Mouse (Mus musculus): Measurements from ENCODE around the gene CT030661.1. TPM values are rescaled to one million over a fixed set of nuclear protein-coding genes. Genes with fewer than 3 reads are reported as not detected.

CT030661.1 gene
- 16.3 TPM for polyA plus RNA-seq (2015; fragmentation: Illumina TruSeq; extraction: RNeasy Lipid Tissue Mini Kit (QIAGEN cat#74804); ENCODE audit: low read depth, low replicate concordance)

DNA sequence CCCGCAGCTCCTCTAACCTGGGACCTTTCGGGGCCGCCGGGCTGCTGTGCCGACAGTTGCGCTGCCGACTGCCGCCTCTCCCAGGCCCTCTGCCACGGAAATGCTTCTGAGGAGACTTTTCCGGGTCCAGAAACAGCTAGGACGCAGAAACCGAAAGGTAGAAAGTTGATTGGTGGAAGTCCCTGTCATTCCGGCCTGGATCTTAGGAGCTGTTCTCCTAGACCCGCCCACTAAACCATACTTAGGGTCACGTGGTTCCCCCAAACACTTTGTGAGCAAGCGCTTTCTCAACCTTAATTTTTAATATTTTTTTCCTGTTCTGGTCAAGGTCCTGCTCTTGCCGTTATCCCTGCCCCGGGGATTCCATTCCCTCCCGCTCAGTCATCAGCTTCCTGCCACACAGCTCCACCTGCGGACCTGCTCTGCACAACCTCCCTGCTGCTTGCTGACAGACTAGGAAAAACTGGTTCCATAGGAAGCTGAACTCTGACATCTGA is at the start of gene CT030661.1:
TSS of gene CT030661.1 (minus strand) at position 108 of the 497 bp plus-strand sequence.

DNA sequence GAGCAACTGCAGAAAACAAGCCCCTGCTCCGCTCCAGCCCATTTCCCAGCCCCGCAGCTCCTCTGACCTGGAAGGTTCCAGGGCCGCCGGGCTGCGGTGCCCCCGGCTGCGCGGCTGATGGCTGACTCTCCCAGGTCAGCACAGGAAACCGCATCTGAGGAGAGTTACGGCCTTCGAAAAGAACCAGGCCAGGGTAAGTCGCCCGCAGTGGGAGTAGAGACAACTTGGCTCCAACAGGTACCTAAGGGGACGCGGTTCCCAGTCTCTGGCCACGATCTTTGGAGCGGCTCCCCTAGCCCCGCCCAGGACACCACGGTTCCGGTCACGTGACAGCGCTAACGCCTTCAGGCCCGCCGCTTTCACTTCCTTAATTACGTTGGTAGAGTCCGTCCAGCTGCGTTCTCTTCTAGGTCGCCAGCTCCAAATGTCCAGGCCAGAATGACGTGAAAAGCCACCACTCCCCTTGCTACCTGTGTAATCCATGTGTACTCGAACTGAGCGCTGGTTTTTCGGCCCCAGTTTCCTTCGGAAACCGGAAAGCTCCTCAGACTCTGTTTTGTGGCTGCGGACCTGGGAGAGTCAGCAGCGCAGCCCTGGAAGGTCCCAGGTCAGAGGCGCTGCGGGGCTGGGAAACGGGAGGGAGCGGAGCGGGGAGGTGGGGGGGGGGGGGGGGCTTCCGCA is 46.6 kb upstream of the CT030661.1 start, which contains the start of the genes Zfp944 and Zfp758:
TSS of gene Zfp944 (minus strand) at position 300 of the 681 bp plus-strand sequence.
TSS of gene Zfp758 (plus strand) at position 353 of the 681 bp plus-strand sequence.

Other genes with a start within 250 kb of the CT030661.1 start
- gene Zfp947, start 148.6 kb downstream of the CT030661.1 start, polyA plus RNA-seq (2015; fragmentation: Illumina TruSeq; extraction: RNeasy Lipid Tissue Mini Kit (QIAGEN cat#74804); ENCODE audit: low read depth, low replicate concordance): 0.70 TPM
- gene Zfp994, start 89.2 kb downstream of the CT030661.1 start, polyA plus RNA-seq (2015; fragmentation: Illumina TruSeq; extraction: RNeasy Lipid Tissue Mini Kit (QIAGEN cat#74804); ENCODE audit: low read depth, low replicate concordance): 4.9 TPM
- gene Zfp944, start 46.6 kb upstream of the CT030661.1 start, polyA plus RNA-seq (2015; fragmentation: Illumina TruSeq; extraction: RNeasy Lipid Tissue Mini Kit (QIAGEN cat#74804); ENCODE audit: low read depth, low replicate concordance): 11.5 TPM
- gene Zfp758, start 46.6 kb upstream of the CT030661.1 start, polyA plus RNA-seq (2015; fragmentation: Illumina TruSeq; extraction: RNeasy Lipid Tissue Mini Kit (QIAGEN cat#74804); ENCODE audit: low read depth, low replicate concordance): 14.6 TPM
- gene Zfp946, start 109.4 kb upstream of the CT030661.1 start, polyA plus RNA-seq (2015; fragmentation: Illumina TruSeq; extraction: RNeasy Lipid Tissue Mini Kit (QIAGEN cat#74804); ENCODE audit: low read depth, low replicate concordance): 19.9 TPM